Mouse (Mus musculus): ENCODE measurements around the gene Klf7. TPM values are rescaled to one million over a fixed set of nuclear protein-coding genes. Genes with fewer than 3 reads are reported as not detected.

The Klf7 gene
- polyA plus RNA-seq, 1 experiment: 2.7 TPM

GRCm38 (mm10) chr1:64106127-64106526 lies 16.0 kb downstream of the Klf7 start:
- WGBS: 39% methylated on average over 5 of the region's 5 CpGs
- no peak for DNase-seq (ENCODE audit: low read depth, low spot score)

DNA sequence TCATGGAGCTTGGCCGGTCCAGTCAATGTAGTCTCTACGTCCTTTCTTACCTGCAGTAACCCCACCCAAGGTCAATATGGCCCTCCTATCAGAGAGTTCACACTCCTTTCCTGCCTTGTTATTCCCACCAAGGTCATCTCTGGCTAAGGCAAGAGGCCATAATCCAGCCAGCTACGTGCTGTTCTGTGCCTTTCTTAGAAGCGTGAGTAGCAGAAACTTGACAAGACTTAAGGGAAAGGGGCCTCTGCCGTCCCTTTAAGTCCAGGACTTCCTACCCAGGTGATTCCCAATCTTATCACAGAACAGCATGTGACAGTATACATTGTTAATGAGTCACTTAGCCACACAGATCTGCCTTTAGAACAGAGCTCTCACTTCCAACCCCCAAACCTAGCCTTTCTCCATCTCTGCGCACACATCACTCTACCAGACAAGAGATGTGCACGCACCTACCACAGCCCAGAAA lies 16.9 kb downstream of the Klf7 start:
- WGBS: 48% methylated on average over 7 of the region's 7 CpGs
- no peak for DNase-seq (ENCODE audit: low read depth, low spot score)

DNA sequence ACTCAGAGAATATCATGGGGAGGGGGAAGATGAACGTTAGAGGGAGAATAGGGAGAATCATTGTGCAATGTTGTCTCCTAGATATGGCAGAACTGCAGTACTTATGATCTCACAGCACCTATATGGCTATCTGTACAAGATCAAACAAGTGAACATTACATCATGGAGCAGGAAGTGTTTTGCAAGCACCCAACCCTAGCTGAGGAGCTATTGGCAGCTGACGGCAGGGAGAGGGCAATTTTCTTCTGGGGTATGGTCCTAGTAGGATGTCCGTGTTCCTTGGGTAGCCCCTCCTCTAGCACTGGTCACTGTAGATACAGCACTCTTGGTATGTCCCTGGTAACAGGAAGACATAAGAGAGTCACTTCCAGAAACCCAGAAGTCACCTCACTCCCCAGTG lies 17.4 kb downstream of the Klf7 start:
- DNase-seq (ENCODE audit: low read depth, low spot score): no peak
- 40% methylated on average over 3 of the region's 3 CpGs for WGBS

DNA sequence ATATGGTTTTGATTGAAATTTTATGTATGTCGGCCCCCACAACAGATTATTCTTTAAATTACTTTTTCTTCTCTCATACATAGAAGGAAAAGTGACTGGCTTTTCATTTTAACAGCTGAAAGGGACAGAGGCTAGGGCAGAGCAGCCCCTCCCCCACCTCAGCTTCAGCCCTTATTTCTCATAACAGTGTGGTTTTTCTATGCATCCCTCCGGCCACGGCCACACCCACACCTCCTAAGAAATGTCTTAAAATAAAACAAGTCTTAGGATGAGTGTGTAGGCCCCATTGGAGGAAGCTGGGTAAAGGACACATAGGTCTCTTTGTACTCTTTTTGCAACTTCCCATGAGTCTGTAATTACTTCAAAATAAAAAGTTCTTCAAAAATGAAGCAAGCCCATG lies 20.8 kb downstream of the Klf7 start:
- DNase-seq (ENCODE audit: low read depth, low spot score): no peak
- WGBS: 68% methylated on average over 3 of the region's 3 CpGs

DNA sequence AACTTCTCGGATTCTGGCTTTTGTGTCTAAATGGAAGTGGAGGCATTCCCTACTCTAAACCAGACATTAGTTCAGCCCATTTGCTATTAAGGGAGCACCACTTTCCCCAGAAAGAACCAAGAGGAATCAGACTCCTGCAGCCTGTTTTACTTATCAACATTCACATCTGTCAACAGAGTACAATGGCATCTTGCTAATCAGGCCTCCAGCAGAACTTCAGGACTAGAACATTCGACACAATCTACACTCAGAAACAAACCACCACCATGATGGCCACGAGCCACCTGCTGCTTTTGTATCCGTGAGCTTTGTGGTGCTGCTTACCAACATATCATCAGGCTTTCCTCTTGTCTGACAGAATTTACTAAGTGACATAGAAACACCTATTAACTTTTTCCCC lies 23.3 kb downstream of the Klf7 start:
- DNase-seq (ENCODE audit: low read depth, low spot score): no peak
- 57% methylated on average over 4 of the region's 4 CpGs for WGBS

- DNase-seq (ENCODE audit: low read depth, low spot score): no peak
- 69% methylated on average over 6 of the region's 6 CpGs for WGBS
Observed at GRCm38 (mm10) chr1:64097640-64098287, 24.3 kb downstream of the Klf7 start.

DNA sequence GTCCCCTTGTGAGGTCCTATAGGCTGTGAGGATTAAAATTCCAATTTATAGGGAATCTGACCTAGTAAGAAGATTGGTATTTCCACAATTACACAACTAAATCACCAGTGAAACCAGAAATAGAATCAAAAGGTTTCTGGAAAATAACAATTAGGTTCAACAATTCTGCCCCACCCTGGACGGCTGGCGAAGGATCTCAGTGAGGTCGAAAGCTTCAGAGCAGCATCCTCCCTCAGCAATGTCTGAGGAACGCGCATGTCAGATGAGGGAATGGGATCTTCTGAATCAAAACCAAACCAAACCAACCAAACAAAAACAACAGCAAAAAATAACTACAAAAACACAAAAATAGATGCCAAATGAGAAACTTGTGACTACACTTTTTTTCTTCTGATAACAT lies 29.1 kb downstream of the Klf7 start:
- no peak for DNase-seq (ENCODE audit: low read depth, low spot score)
- 90% methylated on average over 5 of the region's 5 CpGs for WGBS

- WGBS: 90% methylated on average over 9 of the region's 9 CpGs
- DNase-seq (ENCODE audit: low read depth, low spot score): no peak
Observed at GRCm38 (mm10) chr1:64091591-64091990, 30.5 kb downstream of the Klf7 start.

- 84% methylated on average over 5 of the region's 5 CpGs for WGBS
- no peak for DNase-seq (ENCODE audit: low read depth, low spot score)
Observed at GRCm38 (mm10) chr1:64090566-64090965, 31.5 kb downstream of the Klf7 start.

- DNase-seq (ENCODE audit: low read depth, low spot score): no peak
- 67% methylated on average over 1 of the region's 1 CpGs for WGBS
Observed at GRCm38 (mm10) chr1:64089691-64090090, 32.4 kb downstream of the Klf7 start.

GRCm38 (mm10) chr1:64088604-64089320 lies 33.3 kb downstream of the Klf7 start:
- 55% methylated on average over 12 of the region's 12 CpGs for WGBS
- no peak for DNase-seq (ENCODE audit: low read depth, low spot score)

GRCm38 (mm10) chr1:64087657-64088603 lies 34.2 kb downstream of the Klf7 start:
- DNase-seq (ENCODE audit: low read depth, low spot score): no peak
- WGBS: 32% methylated on average over 17 of the region's 17 CpGs

DNA sequence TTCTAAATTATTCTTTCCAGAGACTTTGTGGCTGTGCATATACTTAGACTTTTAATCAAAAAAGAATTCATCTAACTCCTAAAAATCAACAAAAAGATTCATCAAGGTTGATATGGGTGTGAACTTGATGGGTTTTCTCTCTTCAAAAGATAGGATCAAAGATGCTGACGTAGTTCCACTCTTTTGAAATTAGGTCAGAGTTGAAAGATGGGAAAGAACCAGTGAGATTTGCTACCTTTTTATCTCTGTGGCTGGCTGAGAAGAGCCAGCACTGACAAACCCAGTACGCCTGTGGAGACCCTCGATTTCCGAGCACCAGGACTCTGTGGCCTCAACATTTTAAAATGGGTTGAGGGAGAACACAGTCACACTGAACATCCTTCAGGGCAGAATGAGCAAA lies 36.2 kb downstream of the Klf7 start:
- 86% methylated on average over 4 of the region's 4 CpGs for WGBS
- DNase-seq (ENCODE audit: low read depth, low spot score): no peak

DNA sequence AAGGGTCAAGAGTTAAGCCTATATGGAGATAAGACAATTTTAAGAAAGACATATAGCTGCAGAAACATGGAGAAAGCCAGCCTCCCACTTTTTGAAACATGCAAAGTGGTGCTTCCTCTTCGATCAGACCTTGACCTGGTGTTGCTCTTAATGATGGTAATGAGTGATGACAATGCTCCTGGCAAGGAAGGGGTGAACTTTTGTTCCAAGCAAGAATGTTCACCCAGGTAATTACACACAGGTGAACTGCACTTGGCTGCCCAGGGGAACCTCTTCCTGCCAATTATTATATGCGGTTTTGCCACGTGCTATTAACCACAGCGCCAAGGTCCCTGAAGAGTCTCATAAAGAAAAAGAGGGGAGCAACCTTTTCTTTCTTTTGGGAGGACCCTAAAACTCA lies 36.7 kb downstream of the Klf7 start:
- DNase-seq (ENCODE audit: low read depth, low spot score): no peak
- WGBS: 45% methylated on average over 4 of the region's 4 CpGs

DNA sequence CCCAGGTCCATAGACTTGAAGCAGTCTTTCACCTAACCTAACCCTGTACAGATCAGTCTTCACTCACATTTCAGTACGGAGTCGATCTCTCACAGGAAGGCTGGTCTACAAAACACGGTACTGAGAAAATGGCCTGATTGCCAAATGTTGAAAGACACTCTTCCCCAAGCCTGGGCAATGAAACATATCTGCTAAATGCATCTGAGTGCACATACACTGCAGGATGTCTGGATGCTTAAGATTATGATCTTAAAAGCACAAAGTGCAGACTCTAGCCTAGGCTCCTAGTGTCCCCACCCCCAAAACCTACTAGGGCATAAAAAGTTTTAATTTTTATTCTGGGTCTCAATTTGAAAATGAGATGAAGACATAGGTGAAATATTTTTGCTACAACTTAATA lies 37.4 kb downstream of the Klf7 start:
- 84% methylated on average over 3 of the region's 3 CpGs for WGBS
- DNase-seq (ENCODE audit: low read depth, low spot score): no peak

DNA sequence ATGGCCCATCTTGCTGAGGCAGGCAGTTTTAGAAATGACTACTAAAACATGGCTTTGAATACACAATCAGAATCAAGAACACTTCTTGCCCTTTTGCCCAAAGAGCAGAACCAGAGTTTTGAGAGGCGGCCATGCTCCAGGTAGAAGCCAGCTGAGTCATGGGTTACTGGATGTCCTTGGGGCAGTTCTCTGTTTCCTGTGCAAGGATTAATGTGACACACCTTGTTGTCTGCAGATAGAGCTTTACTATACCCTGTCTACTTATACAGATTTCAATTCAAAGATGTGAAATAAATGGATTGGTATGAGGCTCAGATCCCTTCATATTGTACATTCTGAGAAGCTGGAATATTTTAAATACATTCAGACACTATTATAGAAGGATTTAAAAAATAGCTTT lies 40.3 kb downstream of the Klf7 start:
- no peak for DNase-seq (ENCODE audit: low read depth, low spot score)
- WGBS: 58% methylated on average over 1 of the region's 1 CpGs

GRCm38 (mm10) chr1:64081217-64081616 lies 40.9 kb downstream of the Klf7 start:
- WGBS: 46% methylated on average over 2 of the region's 2 CpGs
- DNase-seq (ENCODE audit: low read depth, low spot score): no peak

DNA sequence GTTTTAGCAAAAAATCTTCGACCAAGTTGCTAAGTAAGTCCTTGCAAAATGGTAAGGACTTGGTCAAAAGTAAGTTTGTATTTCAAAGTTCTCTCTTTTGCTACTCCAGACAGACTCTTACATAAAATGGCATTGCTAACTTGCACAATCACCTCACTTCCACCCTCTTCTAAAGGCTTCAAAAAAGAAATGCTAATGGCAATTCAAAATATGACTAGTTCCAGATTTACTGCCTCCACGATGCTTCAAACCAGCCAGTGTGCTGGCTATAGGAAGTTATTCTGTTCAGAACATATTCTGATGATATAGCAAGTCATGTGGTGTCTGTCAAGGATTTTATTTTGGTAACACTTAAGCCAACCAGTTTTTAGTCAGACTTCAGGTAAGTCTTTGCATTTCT lies 41.8 kb downstream of the Klf7 start:
- no peak for DNase-seq (ENCODE audit: low read depth, low spot score)
- WGBS: 76% methylated on average over 2 of the region's 2 CpGs

DNA sequence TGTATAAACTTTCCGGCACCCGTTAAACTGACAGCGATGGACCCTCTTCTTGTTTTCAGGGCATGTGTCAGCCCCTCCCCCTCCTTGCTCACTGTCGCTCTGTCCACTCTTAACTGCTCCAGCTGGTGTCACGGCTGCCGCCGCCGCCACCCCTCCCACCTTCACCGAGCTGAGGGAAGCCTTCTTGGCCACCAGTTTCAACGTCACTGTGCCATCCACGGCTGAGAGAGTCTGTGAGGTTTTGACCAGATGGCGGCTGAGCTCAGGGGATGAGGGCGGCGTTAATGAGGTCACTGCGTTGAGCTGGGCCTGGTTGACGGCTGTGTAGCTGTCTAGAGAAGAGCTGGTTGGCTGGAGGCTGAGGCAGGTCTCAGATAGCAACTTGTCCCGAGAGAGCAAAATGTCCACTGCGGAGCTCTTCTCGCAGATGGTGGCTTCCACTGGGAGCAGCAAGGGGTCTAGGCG lies 43.3 kb downstream of the Klf7 start:
- WGBS: 82% methylated on average over 20 of the region's 20 CpGs
- DNase-seq (ENCODE audit: low read depth, low spot score): no peak

DNA sequence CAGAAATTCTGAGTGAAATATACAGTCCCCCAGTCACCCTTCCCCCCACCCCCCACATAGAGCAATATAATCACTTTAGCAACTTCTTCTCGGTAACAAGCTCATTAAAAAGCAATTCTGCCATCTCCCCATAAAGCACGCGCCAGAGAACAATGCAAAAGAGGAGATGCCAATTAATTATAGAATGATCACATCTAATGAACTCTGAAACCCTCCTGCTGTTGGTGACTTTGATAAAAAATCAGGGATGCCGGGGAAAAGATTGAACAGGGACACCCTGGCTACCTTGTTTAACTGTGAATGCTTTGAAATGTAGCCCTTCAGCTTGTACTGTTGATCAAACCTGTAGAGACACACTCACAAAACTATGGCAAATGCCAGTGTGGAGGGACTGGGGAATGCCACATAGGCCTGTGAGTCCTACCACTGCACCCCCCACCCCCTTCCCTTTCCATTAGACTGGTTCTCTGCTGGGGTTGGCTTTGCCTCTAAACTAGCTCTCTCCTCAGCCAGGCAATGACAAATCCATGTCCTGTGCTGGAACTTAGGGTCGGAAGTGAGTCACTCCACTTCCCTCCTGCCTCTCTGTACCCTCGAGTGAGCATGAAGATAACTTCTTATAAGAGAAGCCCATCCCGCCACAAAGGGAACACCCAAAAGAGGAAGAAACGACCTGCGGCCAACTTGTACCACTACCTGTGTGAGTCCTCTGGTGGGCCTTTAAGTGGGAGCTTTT lies 43.9 kb downstream of the Klf7 start:
- 83% methylated on average over 9 of the region's 9 CpGs for WGBS
- no peak for DNase-seq (ENCODE audit: low read depth, low spot score)
